Mouse (Mus musculus) thymus, postnatal 4 days (tissue): ENCODE results near the gene Ddb1.

Experiments
- DNase-seq: peaks from one replicate; pipeline ENCODE4 v3.0.0; 2021

Gene Ddb1

DNA sequence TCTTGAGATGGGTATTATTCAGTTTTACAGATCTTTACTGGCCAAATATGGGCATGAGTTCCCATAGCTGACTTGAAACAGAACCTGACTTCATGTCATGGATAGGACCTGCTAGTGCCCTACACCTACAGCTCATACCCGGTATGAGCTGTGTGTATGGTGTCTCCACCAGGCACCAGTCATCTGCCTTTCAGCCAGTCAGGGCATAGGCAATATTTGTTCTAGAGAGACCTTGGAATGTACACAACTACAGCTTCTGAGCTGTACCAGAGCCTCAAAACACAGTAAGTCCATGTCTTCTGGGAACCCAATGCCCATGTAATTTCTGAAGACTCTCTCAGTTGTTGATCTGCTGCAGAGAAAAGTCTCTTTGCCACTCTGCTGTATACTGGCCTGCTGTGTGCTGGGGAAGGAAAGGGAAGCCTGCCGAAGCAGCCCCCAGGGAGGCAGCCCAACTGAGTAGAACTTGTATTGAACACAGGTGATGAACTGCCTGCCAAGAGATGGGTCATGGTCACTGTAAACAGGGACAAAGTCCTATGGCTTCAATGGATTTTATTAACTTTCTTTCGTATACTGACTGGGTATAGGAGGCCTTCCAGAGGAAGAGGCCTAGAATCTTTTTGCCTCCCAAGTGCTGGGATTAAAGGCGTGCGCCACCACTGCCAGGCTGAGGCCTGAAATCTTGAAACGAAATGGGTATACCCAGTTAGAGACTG is 13.3 kb upstream of the Ddb1 start:
- DNase-seq, result no peak

DNA sequence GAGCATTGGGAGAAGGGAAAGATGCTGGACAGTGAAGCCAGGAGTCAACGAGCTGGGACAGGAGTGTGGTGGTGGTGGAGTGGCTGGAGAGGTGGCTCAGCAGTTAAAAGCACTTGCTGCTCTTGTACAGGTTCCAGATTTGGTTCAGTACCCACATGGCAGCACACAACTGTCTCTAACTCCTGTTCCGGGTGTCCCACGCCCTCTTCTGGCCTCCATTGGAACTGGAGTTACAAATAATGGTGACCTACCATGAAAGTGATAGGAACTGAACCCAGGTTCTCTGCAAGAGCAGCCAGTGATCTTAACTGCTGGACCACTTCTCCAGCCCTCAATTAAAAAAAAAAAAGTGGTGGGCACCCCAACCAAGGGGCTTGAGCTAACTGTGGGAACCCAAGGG is 6.9 kb upstream of the Ddb1 start:
- DNase-seq, result peak; percentile 58

DNA sequence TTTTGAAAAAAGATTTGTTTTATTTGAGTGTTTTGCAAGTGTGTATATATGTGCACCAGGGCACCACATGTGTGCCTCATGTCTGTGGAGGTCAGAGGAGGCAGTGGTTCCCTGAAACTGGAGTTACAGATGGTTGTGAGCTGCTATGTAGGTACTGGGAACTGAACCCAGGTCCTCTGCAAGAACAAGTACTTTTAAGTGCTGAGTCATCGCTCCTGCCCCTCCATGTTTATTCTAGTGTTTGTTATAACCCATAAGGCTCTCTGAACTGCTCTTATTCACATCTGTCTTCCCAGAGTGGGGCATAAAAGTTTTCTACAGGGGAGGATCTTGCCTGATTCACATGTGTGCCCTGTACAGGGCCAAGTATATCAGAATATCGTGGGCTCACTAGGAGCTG is 5.5 kb upstream of the Ddb1 start:
- no peak for DNase-seq

DNA sequence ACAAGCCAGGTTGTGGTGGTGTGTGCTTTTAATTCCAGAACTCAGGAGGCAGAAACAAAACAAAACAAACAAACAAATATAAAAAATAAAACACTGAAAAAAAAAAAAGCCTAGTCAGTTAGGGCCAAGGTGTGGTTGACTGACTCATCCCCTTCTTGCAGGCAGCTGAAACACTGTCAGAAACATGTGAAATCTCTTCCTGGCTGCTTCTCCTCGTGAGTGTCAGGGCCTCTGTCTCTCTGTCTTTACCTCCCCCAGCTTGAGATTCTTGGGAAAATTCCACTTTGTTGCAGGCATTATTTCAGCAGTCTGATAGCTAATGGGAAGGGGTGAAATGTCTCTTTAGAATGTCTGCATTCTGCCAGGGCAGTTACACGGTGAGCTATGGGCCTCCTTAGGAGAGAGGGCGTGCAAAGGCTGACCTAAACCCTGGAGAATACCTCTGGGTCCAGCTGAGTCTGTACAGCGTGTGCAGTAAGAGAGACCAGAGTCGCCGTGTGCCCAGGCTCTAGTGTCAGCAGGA is 2.8 kb upstream of the Ddb1 start:
- no peak for DNase-seq

DNA sequence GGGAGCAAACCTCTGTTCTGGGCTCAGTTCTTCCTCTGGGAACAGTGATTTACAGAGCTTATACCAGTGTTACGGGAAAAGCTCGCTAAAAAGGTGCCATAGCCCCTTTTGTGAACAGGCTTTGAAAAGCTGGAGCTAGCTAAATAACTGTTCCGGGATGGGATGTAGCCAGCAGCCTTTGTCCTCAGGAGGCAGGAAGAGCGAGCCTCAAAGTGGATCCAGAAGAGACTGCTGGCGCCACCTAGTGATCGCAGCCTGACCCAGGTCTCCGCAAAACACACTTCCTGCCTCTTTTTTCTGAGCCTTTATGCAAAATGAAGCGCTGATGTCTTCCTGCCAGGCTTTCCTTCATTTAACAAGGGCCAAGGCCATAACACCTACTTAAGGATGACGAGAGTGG is 2.3 kb upstream of the Ddb1 start:
- DNase-seq, result peak; percentile 97

DNA sequence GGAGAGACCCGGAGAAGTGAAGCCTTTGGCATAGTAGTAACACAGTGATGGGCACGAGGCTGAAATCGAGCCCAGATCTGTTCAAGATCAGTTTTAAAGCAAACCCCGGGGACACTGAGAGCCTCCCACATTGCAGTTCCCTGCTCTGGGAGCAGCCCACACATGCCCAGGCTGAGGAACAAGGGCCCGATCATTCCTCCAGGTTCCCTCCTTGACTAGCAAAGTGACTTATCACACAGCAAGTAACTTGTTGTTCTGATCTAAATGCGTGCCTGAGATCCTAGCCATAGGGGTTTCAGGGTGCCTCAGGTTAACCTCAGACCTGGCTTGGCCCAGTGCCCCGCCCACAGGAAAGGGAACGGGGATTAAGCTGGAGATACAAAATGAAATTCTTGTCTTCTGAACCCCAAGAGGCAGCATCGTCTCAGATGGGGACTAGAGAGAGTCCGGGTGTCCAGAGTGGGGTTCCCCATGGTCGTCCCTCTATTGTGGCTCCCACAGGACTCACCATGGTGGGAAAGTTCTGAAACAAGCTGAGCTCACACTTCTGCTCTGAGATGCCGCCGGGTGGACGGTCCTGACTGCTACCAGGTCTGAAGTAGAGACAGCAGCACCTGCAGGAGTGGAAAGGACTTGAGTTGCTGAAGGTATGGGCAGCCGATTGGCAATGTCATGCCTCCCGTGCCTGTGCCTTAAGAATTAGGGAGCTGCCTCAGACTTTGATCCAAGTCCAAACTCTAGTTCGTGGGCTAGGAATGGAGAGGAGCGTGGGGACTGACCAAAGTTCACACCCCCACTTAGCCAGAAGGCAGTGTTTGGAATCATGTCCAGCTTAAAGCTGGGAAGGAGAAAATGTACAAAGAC is 1.2 kb upstream of the Ddb1 start:
- peak; percentile 38 for DNase-seq

DNA sequence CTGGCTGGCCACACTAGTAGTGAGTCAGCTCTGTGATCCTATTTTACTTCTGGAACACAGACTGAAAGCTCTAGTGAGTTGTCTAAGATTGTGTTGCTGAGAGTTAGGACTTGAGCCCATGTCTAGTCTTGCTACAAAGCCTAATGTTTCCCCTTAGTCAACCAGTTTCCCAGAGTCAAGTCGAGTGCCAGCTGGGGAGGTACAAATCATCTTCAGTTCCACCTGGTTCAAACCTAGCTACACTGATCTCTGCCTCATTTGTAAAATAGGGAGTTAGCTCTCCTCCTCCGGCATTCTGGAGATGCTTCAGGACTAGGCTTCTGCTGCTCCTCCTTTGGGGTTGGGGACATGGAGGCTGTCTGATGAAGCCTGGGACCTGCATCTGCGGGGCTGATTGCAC is 593 bp upstream of the Ddb1 start:
- DNase-seq, result peak; percentile 22

DNA sequence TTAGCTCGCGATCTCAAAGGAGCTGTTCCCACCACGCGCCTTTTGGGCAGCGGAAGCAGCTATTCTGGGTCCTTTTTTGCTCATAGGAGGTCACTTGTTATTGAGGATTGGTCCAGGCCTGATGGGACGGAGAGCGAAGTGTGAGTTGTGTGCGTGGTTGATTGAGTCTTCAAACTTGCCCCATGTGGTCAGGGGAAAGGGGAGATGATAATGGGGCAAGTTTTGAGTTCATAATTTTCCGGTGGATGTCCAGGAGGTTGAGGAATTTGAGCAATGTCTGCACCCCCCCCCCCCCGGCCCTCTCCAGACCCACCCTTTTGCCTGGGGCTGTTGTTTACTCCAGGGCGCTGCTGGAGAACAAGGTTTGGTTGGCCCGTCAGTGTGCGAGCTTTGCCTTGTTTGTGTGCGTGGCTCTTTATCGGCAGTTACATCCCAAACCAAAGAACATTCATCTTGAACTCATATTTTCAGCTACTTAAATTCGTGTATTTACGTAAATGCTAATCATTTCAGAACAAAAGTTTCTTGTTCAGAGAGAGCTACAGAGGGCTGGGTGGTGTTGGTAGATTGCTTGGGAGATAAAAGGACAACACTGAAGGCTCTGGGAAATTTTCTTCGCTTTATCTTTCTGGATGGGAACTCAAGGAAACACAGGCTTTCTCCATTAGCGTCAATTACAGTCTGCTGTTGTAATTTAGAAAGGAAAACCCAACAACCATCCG is 935 bp downstream of the Ddb1 start:
- DNase-seq, result peak; percentile 29

DNA sequence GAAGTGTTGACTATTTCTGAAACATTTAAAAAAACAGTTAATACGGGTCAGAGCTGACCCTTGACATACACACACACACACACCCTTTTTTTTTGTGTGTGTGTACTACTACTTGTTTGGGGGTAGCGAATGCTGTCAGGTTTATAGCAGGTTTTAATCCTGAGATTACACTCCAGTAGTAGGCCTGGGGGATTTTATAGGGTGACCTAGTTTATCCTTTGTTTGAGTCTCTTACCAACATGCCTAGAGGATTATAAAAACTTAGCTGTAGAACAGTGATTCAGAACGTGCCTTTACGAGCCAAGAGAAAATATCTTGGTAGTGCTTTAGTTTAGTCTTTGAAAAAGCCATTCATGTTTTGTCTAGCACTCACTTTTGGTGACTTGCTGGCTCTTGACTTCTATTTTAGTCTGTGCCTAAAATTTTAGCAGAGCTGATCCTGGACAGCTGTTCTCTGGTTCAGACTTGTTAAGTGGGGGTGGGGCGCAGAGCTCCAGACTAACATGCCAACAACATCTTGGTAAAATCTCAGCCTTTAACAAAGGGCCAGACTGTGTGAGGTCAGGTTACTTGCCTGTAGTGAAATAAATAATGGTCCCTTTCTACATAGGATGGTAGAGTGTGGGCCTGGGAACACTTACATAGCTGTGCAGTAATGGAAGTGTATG is 3.6 kb downstream of the Ddb1 start:
- DNase-seq, result no peak

DNA sequence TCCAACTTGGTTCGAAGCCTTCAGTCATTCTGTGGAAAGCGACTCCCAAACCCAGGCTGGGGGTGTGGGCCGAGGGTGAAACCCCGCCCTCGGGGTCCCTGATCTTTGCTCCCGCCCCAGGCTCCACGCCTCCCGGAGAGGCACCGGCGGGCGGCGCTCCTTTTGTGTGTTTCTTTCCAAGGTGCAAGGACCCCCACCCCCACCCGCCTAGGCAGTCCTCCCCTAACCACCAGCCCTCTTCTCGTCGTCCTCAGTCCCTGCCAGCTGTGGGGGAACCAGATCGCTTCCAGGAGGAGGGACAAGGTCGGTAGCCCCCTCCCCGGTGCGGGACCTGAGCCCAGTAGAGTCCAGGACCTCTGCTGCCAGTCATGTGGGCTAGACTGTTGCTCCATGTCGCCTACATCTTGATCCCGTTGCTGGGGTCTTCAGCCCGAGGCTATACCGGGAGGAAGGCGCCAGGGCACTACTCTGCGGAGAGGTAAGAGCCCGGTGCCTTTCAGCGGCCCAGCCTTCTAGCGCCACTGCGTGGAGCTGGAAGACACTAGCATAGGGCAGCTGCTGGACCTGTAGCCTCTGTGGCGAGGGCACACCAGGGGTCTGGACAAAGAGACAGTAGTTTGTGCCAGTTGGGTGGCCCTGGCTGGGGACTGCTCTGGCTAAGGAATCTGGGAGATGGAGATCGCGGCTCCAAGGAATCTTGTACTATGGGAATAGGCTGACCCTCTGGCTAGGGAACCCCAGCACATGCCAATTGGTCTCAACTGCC is 29.2 kb downstream of the Ddb1 start, which contains the start of gene Vwce:
TSS of gene Vwce (plus strand) at position 108 of the 766 bp plus-strand sequence.
- peak; percentile 75 for DNase-seq

DNA sequence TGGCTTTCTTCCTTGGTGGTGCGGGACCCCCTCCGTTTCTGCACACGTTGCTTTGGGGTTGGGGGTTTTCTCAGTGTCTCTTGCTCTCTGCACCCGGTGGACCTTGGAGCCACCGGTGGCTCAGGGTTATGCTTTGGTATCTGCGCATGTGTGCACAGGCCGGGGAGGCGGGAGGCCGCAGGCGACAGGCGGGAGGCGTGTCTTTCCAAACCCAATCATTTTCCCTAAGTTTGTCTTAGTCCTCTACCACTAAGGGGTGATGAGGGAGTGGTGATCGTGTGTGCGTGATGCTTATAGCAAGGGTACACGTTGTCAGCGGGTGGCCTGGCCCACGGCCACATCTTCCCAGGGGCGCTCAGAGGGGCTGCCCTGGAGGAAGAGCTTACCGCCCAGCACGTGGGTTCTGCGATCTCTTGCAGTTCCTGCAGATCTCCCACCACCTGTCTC is 29.8 kb downstream of the Ddb1 start:
- DNase-seq, result peak; percentile 56

DNA sequence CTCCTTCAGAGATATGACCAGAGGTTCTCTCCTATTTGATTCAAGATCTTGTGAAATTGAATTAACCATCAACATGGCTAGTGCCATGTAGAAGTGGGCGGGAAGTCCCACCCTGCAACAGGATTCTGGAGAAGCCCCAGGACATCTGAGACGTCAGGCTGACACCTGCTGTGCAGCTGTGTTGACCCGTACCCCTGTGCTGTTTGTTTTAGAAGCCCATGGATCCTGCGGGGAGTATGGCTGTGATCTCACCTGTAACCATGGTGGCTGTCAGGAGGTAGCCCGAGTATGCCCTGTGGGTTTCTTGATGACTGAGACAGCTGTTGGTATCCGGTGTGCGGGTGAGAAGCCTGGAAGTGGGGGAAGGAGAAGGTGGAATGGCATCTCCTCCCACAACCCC is 32.7 kb downstream of the Ddb1 start:
- DNase-seq, result no peak

DNA sequence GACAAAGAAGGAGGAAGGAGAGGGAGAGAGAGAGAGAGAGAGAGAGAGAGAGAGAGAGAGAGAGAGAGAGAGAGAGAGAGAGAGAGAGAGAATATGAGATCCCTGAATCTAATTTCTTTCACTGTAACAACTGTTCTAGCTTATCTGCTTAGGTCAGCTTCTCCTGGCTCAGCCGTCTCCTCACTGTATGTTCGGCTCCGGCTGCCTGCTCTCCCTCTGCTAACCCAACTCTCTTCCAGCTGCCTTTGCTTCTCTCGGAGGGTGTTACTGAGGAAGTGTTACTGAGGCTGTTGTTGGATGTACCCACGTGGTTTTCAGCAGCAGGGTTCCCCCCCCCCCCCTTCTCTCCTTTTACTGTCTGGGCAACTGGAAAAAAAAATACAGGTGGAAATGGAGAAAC is 35.0 kb downstream of the Ddb1 start:
- DNase-seq, result no peak

DNA sequence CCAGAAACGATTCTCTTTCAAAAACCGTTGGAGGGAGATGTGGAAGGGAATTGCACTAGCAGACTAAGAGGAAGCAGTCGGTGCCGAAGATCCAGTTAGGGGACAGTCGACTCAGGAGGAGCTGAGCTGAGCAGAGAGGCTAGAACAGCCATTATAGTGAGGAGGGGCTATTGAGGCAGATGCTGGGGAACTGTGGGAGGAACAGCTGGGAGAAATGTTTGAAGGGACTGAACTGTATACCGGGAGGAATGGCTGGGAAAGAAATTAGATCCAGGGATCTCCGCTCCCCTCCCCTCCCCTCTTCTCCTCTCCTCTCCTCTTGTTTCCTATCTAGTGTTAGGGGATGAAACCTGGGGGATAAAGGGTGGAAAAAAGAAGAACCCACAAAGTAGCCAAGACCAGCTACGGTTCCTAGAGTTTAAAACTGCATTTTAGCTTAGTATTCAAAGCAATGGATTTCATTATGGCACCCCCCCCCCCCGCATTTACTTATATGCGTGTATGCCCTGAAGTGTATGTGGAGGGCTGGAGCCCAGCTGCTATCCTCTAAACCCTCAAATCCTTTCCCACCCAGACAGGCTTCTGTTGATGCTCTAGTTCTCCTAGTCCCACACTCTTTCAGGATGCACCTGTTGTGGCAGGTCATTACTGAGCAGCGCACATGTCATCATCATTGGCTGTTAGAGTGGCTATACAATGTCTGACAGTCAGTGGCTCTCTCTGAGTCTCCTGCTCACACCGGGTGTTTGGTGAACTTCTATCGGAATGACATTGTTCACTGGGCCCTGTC is 35.7 kb downstream of the Ddb1 start:
- DNase-seq, result no peak

DNA sequence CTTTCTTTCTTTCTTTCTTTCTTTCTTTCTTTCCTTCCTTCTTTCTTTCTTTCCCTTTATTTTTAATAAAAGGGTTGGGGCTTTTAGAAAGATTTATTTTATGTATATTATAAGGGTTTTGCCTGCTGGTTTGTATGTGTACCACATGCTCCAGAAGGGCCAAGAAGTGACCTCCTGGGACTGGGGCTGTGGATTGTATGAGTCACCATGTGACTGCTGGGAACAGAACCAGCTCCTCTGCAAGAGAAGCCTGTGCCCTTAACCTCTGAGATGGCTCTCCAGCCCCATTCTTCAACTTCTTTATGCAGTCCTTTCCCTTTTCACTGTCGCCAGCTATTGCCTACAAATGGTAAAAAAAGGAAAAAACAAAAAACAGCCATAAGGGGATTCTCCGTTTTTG is 40.5 kb downstream of the Ddb1 start:
- no peak for DNase-seq

DNA sequence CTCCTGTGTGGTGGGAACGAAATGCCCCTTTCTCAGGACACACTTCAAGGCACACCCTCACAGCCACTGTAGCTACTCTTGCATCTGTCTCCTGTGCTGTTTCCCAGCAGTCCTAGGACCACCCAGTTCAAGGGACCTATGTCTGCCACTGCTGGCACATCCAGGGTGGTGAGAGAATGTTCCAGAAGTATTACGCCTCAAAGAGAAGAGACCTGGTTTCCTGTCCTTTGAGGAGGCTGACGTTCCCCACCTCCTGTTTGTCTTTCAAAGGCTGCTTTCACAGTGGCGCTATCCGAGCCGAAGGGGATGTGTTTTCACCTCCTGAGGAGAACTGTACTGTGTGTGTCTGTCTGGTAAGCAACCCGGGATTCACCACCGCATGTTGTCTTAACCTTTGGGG is 43.0 kb downstream of the Ddb1 start:
- peak; percentile 54 for DNase-seq

DNA sequence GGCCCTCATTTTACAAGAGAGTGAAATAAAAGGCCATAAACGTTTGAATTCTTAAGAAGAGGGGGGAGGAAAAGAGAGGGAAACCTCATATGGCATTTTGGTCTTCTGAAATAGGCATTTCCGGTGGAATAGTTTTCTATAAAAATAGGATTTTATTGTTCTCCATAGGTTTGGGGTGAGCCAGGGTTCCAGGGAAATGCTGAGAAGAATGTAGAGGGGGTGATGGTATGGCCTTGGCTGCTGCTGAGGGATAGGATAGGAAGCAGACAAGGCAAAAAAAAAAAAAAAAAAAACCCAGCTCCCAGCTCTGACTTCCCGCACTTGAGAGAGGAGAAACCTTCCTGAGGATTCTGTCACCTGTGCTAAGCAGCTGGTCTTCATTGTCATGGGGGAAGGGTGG is 50.9 kb downstream of the Ddb1 start:
- DNase-seq, result no peak

DNA sequence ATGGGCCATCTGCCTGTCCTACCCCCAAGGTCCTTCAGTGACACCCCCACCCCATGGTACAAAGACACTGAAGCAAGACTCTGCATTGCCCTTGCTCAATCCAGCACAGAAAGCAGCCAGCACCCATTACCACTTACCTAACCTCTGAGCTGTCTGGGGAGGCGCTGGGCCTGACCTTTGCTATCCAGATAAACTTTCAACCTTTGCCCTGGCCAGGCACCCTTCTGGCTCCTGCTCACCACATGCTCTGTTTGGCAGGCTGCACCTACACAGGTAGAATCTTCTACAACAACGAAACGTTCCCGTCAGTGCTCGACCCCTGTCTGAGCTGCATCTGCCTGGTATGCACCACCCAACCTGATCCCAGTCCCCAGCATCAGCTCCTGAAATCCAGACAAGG is 52.6 kb downstream of the Ddb1 start:
- no peak for DNase-seq

DNA sequence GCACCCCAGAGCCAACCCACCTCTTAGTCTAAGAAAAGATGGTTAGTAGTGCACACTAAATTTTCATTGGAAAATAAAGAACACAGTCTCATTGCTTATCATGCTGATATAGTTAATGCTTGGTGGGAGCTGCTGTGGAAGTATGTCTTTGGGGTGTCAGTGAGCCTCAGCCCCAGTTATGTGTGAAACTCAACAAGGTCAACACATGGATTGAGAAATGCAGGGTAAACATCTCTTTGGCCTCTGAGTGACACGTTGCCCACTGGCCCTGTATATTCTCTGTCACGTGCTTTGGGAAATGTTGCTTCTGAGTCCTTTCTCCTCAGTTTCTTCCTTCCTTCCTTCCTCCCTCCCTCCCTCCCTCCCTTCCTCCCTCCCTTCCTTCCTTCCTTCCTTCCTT is 53.3 kb downstream of the Ddb1 start:
- no peak for DNase-seq

DNA sequence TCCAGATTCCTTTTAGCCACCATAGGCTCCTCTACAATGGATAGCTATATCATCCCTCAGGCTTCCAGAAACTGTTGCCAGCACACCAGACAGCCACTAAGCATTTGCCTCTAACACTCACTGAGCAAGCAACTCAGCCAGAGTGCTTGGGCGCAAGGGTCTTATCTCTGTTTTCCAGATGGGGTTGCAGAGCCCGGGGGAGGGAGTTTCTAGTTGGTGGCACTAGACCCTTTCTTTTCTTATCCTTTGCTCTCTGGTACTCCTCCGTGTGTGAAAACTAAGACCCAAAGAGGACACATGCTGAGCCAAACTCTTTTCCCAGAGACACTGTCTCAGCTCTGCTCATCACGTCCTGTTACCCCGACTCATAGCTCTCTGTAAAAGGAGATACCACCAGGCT is 56.2 kb downstream of the Ddb1 start:
- DNase-seq, result no peak

DNA sequence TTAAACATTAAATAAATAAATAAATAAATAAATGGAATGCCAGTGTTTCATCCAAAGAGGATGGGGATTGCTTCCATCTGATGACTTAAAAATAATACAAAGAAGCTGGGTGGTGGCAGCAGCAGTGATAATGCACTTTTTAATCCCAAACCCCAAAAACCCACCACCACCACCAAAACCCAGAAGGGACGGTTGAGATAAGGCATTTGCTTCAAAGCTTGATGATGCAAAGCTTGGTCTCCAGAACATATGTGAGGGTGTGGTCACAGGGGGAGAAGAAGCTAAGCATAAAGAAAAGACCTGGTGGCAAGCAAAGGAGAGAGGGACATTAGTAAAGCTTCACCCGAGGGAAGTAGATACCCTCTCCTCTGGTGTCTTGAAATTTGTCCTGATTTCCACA is 56.8 kb downstream of the Ddb1 start:
- no peak for DNase-seq
